Mouse (Mus musculus) mature B cell (primary cell): Measurements from ENCODE around the gene Nrm.

ENCODE experiments used
- in situ Hi-C: fragments of 300-500 bp; cut with MboI; formaldehyde crosslinking; loops from 2 replicates; pipeline ENCODE4 v1.14.3; 2019

Gene Nrm

DNA sequence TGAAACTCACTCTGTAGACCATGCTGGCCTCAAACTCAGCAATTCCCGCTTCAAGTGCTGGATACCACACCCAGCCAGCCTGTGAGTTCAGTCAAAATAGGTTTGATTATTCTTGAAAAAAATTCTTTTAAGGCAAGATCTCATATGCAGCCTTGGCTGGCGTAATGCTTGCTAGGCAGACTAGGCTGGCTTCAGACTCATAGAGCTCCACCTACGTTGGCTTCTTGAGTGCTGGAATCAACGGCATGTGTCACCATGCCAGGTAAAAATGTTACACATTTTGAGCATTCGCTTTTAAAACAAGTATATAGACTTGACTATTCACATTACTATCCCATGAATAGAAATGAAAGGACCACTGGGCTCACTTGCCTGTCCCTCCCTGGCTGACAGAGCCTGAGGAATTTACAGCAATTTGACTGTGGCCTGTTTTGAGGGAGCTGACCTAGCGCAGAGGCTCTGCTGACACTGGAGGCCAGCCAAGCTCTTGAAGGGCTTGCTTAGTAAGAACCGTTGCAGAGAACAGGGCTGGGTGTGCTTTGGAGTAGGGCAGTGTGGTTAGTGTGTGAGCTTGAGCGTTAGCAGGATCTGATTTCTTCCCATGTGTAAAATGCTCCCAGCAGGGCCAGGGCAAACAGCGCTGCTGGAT, 42.3 kb downstream of the Nrm start:
- in situ Hi-C loops, result no loop called here

DNA sequence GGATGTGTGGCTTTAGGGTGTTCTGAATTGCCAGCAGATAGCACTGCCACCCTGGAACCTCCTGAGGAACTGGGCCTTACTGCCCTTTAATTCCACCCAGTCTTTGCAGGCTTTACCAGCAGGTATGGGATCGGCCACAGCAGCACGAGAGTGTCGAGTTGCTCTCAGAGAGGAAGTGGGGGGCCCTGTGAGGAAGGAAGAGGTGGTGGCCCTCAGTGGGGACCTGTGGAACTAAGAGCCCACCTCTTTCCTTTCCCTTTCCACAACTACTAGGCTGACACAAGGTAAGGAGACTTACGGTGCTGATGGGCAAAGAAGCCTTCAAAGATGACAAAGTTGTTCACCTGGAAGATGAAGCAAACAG, 42.9 kb downstream of the Nrm start:
- in situ Hi-C loops, result no loop called here

DNA sequence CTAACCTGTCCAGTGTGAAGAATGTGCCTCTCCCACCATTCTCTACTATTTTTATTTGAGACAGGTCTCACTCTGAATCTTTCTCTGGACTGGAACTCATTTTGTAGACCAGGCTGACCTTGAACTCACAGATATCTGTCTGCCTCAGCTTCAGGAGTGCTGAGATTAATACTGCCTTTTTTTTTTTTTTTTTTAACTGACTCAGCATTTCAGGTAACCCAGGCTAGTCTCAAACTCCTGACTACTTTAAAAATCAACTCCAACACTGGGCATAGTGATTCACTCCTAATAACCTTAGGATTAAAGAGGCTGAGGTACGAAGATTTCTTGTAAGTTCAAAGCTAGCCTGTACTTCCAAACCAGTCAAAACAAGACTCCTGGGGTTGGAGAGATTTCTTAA, 44.5 kb downstream of the Nrm start:
- in situ Hi-C loops, result no loop called here

DNA sequence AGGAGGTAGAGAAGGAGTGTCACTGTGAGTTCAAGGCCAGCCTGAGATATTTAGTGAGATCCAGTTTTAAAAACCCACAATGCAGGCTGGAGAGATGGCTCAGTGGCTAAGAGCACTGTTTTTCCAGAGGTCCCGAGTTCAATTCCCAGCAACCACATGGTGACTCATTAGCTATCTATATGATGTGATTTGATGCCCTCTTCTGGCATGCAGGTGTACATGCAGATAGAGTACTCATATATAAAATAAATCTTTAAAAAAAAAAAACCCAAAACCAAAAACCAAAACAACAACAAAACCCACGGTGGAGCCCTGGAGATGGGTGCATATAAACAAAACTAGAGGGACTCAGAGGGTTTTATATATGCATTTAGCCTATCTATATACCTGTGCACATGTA, 46.5 kb downstream of the Nrm start:
- in situ Hi-C loops, result no loop called here

DNA sequence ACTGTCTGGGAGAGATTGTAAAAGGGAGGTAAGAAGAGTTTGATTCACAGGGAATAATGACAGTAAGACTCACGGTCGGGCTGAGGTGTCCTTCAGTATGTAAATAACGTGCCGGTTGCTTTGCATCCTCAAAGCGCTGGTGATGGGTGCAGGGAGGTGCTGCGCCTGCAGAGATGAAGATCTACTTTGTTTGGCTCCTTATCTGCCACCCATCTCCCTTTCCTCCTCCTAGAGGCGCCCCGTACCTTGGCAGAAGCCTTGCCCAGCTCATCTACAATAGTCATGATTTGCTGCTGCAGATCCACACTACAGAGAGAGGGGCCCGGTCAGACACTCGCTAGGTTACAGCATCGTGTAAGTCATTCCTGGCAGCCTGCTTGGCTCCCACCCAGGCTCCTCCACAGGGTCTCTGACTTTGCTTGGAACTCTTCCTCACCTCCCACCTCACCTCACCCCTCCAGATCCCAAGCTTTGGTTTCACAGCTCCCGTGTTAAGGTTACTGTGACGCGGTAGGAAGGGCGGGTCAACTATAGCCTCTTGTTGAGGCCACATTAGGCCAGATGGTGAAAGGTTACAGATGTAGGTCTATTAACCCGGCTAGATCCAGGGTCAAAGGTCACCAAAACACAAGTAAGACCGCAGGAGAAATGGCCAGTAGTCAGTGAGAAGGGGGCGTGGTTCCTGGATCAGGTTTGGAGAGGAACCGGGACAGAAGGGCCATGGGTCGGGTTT, 48.2 kb downstream of the Nrm start:
- in situ Hi-C loops, result no loop called here

DNA sequence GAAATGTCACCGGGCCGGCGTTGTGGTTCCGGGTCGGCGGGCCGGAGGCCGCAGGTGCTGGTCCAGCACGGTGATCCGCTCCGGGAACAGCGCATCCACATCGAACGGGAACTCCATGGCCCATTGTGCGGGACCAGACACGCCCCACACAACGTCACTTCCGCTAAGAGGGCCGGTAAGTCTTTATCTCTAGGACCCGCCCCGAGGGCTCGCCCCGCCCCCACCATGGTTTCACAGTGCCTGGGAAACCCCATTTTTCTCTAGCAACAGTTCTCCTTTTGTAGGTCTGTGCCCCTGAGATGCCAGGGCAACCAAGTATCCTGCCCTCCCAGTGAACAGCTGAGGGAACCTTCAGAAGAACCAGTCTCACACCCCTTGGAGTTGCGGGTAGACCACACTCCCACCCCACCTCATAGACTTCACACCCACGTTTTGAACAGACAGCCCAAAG, 48.8 kb downstream of the Nrm start, which contains the start of gene Atat1:
Gene Atat1 (minus strand): TSS at position 157 of the 451 bp plus-strand sequence.
- in situ Hi-C loops, result no loop called here

DNA sequence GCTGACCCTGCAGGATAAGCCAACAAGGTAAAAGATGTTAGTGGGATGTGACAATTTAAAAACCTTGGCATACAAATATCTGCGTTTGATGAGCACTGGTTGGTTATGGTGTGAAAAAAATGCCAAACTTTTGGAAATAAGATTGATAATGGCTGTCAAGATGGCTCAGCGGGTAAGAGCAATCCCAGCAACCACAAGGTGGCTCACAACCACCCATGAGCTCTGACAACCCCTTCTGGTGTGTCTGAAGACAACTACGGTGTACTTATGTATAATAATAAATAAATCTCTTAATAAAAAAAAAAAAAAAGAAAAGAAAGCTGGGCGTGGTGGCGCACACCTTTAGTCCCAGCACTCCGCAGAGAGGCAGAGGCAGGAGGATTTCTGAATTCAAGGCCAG, 53.9 kb downstream of the Nrm start:
- in situ Hi-C loops, result loop anchor here (5.0 kb wide), 1 partner anchor 78 kb away; the partner anchor contains the start of gene Tubb5
